Mouse (Mus musculus): ENCODE data around the gene Zfp78. TPM values are rescaled to one million over a fixed set of nuclear protein-coding genes. Genes with fewer than 3 reads are reported as not detected.
"Not testable (repeated sequence)": the region's sequence is repeated elsewhere in the genome, so short reads cannot be mapped to it uniquely, and the experiment has no call there.

The Zfp78 gene
- polyA plus RNA-seq (2017; shearing (Covaris generic)) = 1 to 10 TPM; 2.6 to 3.8 (median 3.4) TPM

- peak; percentile 65 for ATAC-seq
Observed at GRCm38 (mm10) chr7:6363047-6363488, at the start of gene Zfp78. Gene Zfp78 (plus strand): TSS chr7:6363280.

- ATAC-seq = peak; percentile 20
Observed at GRCm38 (mm10) chr7:6330458-6331232, 32.4 kb upstream of the Zfp78 start.

GRCm38 (mm10) chr7:6331233-6331956 lies 31.7 kb upstream of the Zfp78 start, which contains the start of gene Zfp583:
Gene Zfp583 (minus strand): TSS chr7:6331285.
- peak; percentile 87 for ATAC-seq

- ATAC-seq = no peak
Observed at GRCm38 (mm10) chr7:6339865-6340264, 23.2 kb upstream of the Zfp78 start.

GRCm38 (mm10) chr7:6343501-6344071 lies 19.5 kb upstream of the Zfp78 start, which contains the start of gene Gm3854:
Gene Gm3854 (plus strand): TSS chr7:6343759.
- peak; percentile 74 for ATAC-seq

GRCm38 (mm10) chr7:6344124-6344523 lies 19.0 kb upstream of the Zfp78 start:
- ATAC-seq = no peak

GRCm38 (mm10) chr7:6358121-6358520 lies 5.0 kb upstream of the Zfp78 start:
- ATAC-seq = no peak

GRCm38 (mm10) chr7:6358937-6359590 lies 4.0 kb upstream of the Zfp78 start:
- no peak for ATAC-seq

- ATAC-seq = no peak
Observed at GRCm38 (mm10) chr7:6360477-6361060, 2.5 kb upstream of the Zfp78 start.

- no peak for ATAC-seq
Observed at GRCm38 (mm10) chr7:6361756-6362155, 1.3 kb upstream of the Zfp78 start.

GRCm38 (mm10) chr7:6362268-6363046 lies 623 bp upstream of the Zfp78 start:
- ATAC-seq = peak; percentile 77

GRCm38 (mm10) chr7:6364761-6365160 lies 1.7 kb downstream of the Zfp78 start:
- no peak for ATAC-seq

GRCm38 (mm10) chr7:6367185-6367584 lies 4.1 kb downstream of the Zfp78 start:
- no peak for ATAC-seq

GRCm38 (mm10) chr7:6368146-6368545 lies 5.1 kb downstream of the Zfp78 start:
- not testable (repeated sequence) for ATAC-seq

GRCm38 (mm10) chr7:6369460-6369859 lies 6.4 kb downstream of the Zfp78 start:
- ATAC-seq = no peak

- no peak for ATAC-seq
Observed at GRCm38 (mm10) chr7:6372993-6373392, 9.9 kb downstream of the Zfp78 start.

GRCm38 (mm10) chr7:6378441-6378840 lies 15.4 kb downstream of the Zfp78 start:
- ATAC-seq = no peak

GRCm38 (mm10) chr7:6381431-6381830 lies 18.4 kb downstream of the Zfp78 start:
- ATAC-seq = no peak

GRCm38 (mm10) chr7:6383044-6383455 lies 20.0 kb downstream of the Zfp78 start, which contains the start of gene Zfp28:
Gene Zfp28 (plus strand): TSS chr7:6383295.
- ATAC-seq = peak; percentile 95

- ATAC-seq = no peak
Observed at GRCm38 (mm10) chr7:6384011-6384410, 20.9 kb downstream of the Zfp78 start.

- no peak for ATAC-seq
Observed at GRCm38 (mm10) chr7:6386995-6387394, 23.9 kb downstream of the Zfp78 start.

Measured in inflammation-experienced regulatory T-cells, adult 6 months (primary cell).